Mouse (Mus musculus): ENCODE data around the gene Dip2b.

The Dip2b gene

DNA sequence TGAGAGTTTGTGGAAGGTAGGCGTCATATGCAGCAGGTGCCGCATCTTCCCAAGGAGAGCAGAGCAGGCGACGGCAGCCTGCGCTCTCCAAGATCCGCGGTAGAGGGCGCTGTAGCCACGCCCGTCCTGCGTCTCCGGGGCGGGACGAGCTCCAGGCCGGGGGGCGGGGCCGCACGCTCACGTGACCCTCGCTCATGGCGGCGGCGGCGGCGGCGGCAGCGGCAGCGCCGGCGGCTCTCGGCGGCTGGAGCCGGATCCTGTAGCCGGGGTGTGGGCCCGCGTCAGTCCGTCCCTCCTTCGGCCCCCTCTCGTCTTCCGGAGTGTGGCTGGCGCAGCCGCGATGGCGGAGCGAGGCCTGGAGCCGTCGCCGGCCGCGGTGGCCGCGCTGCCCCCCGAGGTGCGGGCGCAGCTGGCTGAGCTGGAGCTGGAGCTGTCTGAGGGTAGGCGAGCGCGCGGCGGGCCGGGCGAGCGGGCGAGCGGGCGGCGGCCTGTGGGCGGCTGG lies at the start of gene Dip2b:
Gene Dip2b (plus strand): TSS at position 195 of the 502 bp plus-strand sequence.
- peak; percentile 94 for DNase-seq

DNA sequence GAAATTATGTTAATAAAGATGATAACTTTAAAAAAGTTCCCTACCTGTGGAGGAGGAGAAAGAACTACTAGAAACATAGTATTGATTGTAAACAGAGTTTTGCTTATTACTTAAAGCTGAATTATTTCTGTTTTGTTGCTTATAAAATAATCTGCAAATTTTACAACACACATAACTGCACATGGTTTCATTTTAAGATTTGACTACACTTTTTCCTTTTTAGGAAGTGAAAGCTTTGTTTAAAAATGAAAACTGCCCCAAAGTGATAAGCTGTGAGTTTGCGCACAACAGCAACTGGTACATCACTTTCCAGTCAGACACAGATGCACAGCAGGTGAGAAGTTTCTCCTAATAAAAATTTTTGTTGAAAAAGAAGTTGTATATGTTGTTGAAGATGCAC lies 45.4 kb upstream of the Dip2b start:
- no peak for DNase-seq

DNA sequence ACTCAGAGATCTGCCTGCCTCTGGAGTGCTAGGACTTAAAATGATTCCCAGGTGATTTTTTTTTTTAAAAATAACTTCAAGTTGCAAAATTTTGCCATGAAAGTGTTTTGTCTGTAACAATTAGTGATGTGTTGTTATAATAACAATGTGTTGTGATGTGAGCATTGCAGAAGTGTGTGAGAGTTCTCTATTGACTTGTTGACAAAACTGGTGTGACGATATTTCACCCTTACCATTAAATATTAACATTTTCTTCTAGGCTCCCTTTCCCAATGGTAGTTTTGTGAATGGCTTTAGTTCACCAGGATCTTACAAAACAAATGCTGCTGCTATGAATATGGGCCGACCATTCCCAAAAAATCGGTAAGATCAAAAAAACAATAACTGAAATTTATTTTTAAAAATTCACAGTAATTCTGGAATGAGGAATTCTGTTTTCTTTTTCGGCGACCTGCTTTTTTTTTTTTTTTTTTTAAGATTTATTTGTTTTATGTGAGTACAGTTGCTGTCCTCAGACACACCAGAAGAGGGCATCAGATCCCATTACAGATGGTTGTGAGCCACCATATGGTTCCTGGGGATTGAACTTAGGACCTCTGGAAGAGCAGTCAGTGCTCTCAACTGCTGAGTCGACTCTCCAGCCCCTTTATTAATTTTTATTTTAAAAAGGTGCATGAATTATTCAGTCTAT lies 41.2 kb upstream of the Dip2b start:
- DNase-seq = no peak

DNA sequence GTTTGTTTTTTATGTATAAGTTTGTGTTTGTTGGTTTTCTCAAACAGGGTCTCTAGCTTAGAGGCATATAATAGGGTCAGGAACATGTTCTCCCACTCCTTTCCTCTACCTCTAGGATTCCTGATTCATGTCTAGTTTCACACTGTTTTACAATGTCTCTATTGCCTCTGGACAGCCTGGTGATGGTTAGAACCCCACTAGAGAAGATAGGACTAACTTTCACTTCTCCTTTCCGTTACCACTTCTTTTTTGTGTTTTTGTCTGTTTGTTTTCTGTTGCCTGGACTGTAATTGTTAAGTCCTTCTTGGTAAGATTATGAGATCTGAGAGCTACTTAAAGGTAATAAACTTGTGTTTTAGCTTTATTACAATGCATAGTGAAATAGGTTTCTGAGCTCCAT lies 39.1 kb upstream of the Dip2b start:
- DNase-seq = no peak

DNA sequence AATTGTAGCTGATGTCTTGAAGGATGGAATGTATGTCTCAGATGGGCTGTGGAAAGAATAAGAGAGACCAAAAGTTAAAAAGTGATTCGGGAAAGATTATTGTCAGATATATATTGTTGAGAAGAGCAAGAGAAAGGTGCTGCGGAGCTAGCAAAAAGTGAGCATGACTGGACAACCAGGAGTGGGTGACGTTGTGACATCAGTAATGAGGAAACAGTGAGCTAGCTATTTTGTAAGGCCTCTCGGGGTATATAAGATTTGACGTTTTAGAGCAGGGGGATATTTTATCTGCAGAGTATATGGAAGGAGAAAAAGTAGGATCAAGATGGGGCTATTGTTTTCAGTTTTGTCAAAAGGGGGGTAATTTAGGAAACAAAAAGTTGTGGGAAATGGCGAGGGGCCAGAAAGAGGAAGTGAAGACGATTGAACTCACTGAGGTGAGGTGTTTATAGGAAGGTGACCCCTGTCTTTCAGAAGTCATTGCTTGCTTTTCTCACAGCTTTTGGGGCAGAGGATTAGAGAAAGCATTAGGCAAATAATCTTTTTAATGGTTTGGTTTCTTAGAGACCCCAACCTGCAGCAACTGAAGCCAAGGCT lies 33.7 kb upstream of the Dip2b start:
- no peak for DNase-seq

DNA sequence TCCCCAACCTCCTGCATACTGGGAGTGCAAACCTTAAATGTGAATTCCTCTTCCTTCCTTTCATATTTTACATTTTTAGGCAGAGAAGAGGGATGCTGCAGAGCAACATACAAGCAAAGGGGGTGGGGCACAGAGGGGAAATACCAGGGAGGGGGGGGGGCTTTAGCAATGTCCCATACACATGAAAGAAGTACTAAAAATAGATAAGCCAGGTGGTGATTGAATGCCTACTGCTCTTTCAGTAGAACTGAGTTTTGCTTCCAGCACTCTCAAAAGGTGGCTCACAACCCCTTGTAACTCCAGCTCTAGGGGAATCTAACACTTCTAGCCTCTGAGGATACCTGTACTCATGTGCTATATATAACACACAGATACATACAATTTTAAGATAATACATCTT lies 32.3 kb upstream of the Dip2b start:
- no peak for DNase-seq

DNA sequence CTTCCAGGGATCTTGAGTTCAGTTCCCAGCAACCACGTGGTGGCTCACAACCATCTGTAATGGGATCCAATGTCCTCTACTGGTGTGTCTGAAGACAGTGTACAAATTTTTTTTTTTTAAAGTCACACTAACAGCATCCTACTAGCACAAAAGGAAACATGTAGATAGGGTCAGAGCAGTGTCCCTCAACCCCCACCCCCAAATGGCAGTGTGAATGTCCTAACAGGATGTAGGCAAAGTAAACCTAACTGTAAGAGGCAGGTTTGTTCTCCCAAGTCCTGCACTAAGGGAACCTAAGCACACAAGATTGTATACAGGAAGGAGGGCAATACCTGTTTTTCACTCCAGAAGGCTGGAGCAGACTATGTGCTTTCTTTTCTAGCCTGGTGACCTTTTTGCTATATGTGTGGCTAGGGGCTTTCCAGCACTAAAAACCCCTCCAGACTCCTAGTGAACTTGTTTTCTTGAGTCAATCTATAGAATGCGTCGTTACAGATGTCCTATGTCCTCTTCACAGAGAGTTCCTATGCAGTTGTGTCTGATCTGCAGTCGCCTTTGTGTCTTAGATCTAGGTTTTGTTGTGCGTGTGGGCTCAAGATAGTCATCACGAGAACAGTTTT lies 20.1 kb upstream of the Dip2b start:
- no peak for DNase-seq

DNA sequence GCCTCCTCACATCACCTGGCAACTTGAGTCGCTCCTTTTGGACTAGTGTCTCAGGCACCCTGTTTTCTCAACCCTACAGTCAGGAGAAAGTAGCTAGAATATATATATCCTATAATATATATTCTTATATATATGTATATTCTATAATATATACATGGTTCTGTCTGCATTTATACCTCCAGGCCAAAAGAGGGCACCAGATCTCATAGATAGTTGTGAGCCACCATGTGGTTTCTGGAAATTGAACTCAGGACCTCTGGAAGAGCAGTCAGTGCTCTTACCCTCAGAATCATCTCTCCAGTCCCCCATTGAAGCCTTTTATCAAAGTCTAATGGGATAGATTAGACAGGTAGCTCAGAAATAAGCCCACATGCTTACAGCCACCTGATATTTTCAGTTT lies 17.3 kb upstream of the Dip2b start:
- DNase-seq = no peak

DNA sequence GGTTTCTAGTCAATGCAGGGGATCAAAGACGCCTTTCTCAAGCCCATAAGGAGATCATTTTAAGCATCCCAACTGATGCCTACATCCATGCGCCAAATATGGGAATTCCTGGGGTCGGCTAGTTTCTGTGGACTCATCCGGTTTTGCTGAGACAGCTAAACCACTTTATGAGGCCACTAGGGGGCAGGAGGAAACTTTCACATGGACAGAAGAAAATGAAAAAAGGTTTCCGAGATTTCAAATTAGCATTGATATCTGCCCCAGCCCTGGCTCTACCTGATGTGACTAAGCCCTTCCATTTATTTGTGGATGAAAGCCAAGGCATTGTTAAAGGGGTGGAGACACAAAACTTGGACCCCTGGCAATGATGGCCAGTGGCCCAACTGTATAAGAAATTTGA lies 15.5 kb upstream of the Dip2b start:
- DNase-seq = no peak

DNA sequence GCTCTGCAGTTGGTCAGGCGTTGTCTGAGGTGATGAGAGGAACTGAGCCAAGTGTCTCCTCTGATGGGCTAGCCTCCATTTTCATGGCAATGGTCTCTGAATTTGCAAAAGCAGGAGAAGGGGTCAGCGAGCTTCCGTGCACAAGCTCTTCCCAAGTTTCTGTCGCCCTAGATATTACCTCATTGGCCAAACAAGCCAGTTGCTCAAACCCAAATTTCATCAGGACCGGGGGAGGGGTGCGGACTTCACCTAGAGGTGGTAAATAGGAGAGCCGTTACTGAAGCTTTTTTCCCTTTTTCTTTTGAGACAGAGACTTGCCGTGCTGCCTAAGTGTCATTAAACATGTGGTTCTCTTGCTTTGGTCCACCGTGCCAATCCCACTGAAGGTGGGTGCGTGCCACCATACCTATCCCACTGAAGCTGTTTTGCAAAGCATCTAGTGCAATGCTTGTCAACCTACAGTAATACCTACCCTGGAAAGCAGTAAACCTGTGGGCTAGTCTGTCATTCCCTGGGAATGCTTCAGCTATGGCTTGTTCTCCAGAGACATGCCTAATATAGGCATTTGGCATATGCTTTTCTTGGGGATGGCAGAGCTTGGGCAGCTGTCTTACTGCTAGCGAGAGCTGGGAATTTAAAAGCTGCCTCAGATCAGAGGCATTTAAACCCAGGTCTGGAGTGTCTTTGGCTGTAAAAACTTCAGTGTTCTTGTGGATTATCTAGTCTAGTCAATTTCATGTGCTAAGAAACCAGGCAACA lies 13.2 kb upstream of the Dip2b start:
- no peak for DNase-seq

DNA sequence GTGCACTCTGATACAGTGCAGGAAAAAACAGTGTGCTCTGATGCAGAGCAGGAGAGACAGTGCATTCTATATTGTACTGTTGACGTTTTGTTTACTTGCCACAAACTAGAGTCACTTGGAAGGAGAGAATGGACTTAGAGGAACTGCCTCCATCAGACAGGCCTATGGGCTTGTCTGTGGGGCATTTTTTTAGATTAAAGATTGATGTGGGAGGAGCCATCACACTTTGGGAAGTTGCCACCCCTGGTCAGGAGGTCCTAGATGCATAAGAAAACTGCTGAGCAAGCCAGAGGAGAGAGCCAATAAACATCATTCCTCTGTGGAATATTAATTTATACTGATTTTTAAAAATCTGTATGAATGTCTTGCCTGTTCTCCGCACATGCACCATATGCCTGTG lies 10.3 kb upstream of the Dip2b start:
- no peak for DNase-seq

DNA sequence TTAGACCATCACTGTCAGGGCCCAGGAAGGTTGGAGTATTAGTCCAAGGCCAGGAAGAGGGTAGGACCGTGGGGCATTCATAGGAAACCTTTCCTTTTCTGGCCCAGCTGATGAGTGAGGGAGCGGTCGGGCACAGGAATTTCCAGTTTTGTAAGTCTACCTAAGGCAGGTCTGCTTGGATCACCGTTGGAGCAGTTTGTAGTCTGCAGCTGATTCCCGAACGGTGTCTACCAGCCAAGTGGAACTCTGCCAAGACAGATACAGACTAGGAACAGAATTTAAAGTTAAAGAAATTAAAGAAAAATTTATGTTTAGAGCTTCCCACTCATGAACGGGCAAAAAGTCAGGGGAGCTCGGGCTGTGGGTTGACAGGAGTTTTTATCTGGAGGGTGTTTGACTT lies 9.0 kb upstream of the Dip2b start:
- no peak for DNase-seq

DNA sequence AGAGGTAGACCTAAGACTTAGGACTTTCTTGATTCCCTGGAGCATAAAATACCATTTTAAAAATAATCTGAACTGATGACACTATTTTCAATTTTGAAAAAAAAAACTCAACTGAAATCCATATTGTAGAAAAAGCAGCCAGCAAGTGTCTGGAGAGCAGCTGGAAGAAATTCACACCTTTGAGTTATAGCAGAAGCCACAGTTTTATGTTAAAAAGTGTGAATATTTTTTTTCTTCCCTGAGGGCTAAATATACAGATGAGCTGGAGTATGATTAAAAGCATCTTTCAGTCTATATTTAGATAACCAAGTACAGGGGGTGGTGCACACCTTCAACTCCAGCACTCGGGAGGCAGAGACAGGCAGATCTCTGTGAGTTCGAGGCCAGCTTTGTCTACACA lies 8.6 kb upstream of the Dip2b start:
- DNase-seq = no peak

DNA sequence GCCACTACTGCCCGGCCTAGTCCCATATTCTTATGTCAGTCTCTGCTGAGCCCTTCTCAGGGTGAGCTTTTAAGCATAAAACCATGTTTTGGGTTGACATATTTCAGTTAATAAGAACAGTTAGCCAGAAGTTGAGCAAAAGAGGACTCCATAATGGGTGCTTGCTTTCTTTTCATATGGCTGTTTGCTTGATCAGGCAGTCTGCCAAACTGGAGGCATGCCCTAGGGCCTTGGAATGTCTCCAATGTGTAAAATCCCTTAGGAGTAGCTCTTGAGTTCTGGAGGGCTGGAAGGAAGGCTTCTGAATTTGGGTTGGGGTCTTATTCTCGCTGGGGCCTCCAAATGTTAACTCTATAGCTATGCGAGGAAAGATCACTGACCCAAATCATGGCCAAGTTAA lies 5.9 kb upstream of the Dip2b start:
- no peak for DNase-seq

DNA sequence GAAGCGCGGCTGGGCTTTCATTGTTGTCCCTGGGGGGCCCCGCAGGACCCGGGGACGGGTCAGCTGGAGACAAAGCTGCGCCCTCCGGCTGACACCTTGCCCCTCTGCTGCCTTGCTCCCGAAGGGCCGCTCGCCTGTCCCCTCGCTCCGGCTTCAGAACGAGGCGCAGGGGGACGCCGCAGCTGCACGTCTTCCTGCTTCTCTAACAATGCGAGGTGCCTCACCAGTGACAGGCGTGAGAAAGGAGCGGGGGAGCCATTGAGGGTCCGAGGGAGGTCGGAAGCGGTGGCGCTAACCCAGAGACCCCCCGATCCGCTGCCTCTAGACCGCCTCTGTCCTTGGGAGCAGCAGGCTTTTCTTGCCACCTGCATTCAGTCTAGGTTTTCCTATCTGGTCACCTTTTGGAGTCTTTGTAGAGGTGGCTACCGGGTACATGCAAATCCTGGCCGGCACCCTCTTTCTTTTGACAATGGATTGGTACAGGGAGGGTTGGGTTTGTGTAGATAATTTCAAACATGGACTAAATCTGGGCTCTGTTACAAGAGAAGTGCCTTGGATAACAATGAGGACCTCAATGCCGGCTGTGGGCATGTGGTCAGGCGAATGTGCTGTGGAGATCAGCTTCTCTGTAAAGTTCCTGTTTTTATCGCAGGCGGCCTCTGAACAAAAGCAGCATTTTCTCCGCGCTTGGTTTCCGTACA lies 687 bp downstream of the Dip2b start:
- peak; percentile 61 for DNase-seq

DNA sequence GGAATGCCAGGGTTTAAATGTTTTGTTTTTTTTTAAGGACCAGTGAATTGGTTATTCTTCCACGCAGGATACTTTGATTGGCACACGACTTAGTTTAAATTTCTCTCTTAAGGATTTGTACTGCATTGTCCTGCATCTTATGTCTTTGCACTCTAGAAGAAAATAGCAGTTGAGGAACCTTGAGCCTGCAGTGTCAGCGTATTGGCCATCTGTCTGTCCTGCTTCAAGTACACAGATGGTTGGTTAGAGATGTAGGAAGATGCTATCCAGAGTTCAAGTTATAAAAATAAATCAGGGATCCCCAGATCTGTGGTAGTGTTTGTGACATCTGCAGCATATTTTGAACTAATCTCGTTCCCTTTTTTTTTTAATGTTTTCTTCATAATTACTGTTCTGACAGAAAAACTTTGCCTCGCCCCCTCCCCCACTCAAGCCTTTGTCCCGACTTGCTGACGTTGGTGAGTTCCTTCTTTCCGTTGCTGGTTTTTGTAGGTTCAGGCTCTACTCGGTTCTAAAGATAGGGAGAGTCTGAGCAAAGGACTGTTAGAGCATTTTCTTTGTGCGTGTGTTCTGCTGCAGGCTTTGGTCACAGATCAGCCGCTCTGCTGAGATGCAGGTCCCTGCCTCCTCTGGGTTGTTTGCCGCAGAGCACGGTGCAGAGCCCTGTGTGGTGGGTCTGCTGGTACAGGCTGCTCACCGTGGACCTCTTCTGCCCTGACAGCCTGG lies 2.2 kb downstream of the Dip2b start:
- peak; percentile 53 for DNase-seq

DNA sequence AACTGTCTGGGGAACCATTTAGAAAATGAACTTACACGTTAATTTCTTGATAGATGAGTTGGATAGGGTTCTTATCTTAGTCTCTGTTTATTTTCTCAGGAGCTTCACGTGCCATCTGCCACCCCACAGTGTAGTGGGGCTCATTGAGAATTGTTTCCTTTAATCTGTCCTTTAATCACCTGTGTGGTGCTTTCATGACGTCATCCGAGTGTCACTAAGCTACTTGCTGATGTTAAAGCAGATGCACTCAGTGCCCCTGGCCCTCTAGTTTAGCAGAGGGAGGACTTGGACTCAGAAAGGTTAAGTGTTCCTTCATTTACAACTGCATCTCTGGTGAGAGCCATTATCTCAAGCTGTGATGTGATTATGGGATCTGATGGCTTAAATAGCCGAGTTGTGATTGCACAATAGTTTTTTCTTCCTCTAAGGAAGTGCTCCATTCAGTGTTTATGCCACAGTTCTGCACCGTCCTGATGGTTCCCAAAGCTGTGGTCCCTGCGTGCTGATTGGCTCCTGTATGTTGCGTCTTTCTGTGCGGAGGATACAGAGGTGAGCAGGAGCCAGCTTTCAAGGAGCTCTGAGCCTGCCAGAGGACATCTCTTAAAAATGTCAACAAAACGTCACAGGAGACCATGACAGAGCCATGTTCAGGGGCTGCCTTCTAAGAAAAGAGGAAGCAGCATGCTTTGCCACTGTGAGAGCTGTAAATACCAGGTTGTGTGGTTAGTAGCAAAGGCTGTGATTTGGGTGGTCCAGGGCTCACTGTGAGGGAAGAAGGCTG lies 3.0 kb downstream of the Dip2b start:
- peak; percentile 50 for DNase-seq

DNA sequence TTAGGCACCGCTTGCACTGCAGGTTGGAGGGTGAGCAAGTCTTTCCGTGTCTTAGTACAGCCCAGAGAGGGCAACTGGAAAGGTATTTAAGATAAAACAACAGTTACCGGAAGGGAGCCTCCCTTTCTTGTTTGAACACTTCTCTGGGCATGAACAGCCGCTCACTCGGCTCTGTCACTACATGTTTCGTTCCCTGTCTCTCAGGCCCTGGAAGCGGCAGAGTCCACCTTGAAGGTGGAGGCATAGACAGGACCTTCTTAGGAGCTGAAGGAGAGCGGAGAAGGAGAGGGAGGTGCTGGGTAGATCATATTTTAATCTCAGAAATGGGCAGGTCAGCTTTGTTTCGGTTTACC lies 3.6 kb downstream of the Dip2b start:
- DNase-seq = no peak

DNA sequence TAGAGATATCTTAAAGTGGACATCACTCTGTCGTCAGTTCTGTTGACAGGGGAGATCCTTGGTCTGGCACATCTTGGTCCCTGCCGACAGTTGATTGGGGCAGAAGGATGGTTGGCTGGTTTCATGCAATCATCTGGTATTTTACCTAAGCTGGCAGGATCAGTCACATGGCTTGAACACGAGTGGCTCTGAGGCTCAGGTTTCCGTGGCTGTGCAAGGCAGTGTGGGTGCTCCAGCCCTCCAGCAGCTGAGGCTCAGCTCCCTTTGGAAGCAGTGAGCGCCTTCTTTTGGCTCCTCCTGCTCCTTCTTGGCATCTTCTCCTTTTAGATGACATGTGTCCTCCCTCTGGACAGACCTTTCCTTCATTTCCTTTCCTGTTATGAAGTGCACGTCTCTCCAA lies 7.1 kb downstream of the Dip2b start:
- DNase-seq = peak; percentile 55

DNA sequence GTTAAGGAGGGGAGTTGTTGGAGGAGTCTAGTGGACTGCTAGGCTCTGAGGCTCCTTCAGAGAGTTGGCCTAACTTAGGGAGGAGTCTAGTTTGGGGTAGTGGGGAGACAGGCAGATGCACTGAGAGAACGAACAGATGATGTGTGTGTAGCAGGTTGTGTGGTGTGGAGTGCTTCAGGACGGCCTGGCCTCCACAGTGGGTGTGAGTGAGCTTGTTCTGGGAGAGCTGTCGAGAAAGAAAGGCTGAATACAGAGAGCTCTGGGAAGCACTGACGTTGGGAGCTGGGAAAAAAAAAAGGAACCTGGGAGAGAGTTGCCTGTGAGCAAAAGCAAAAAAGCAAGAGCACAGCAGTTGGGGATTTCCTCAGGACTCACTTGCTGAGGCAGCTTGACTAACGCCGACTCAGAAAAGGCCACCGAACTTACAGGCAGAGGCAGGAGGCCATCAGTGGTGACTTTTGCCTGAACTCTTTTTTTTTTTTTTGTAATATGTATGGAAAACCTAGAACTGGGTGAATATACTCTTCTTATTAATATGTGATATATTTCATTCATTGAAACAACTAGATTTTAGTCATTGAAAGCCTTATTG lies 11.1 kb downstream of the Dip2b start:
- DNase-seq = no peak

DNA sequence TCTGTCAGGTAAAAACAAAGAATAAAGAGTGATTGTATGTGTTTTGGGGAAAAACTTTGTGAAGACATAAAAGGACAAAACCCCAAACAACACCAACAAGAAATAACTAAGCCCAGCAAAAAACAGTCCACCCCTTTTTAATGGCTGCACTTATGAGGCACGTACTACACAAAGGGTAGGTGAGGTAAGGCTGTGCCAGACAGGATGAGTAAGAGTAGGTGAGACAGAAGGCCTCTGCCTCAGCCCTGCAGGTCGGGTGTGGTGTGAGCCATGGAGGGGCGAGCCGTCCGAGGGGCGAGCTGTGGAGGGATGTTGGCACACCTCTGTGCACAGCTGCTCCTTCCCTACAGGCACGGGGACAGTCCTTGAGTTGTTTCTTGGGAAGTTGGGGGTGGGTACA lies 12.5 kb downstream of the Dip2b start:
- DNase-seq = no peak

Measured in cerebellum, adult 9-11 months (tissue).